Comparison of ENCODE assay signal across 9 mouse cellular contexts in genomic region chr9:45411803-45412202, GRCm38 (mm10). TPM values are rescaled to one million over a fixed set of nuclear protein-coding genes. Genes with fewer than 3 reads are reported as not detected.
DNase-seq lines count a peak whose midpoint lies in the region; ATAC-seq lines count a peak whose summit lies in the region.
"Had no signal": no experiment of that assay in that cellular context is flagged by ENCODE, and none has a peak within 500 bp of the region (broad histone marks: within the 10 kb centered on the region; RNA-seq: fewer than 3 reads in every experiment).

No protein-coding gene starts in this region.

- H3K9ac ChIP-seq in heart, embryonic 15.5 days = no peak overlapping the region

- no peaks in the 10 kb centered on the region for H3K36me3 ChIP-seq in heart, embryonic 15.5 days
- no peaks in the 10 kb centered on the region for H3K36me3 ChIP-seq in midbrain, embryonic 10.5 days

- ATAC-seq in heart, embryonic 15.5 days (replicated peaks; ENCODE audit: insufficient number of reproducible peaks, insufficient read depth, low FRiP score, low read depth) = no peak

- peaks cover 20% of the 10 kb centered on the region for H3K27me3 ChIP-seq in heart, embryonic 15.5 days
- H3K27me3 ChIP-seq in midbrain, embryonic 10.5 days (ENCODE audit: low read depth, poor library complexity, severe bottlenecking) = peaks cover 25% of the 10 kb centered on the region

- H3K4me1 ChIP-seq in heart, embryonic 15.5 days (replicated peaks) = peaks cover 5% of the 10 kb centered on the region
- H3K4me1 ChIP-seq in midbrain, embryonic 10.5 days = peaks cover 18% of the 10 kb centered on the region

- H3K4me2 ChIP-seq in heart, embryonic 15.5 days = peak overlapping the region; percentile 29

- peak; percentile 59 for DNase-seq in thymus, postnatal 0 days (ENCODE audit: low spot score)
- DNase-seq in thymus, adult 18-20 months = no peak
- DNase-seq in cerebellum, postnatal 10 days = peak; percentile 75 to 80
- peak; percentile 44 for DNase-seq in kidney, postnatal 10 days
- peak; percentile 28 for DNase-seq in midbrain, embryonic 10.5 days (ENCODE audit: low spot score)
- no peak for DNase-seq in c-Kit-positive CD71-positive TER-119-positive erythroid progenitor cells, embryonic 14.5 days (ENCODE audit: low spot score)
- DNase-seq in ovary, postnatal 14 days (ENCODE audit: low spot score) = no peak

- H3K4me3 ChIP-seq in heart, embryonic 15.5 days = no peak overlapping the region
- 0 out of 2 replicates have a peak overlapping the region, but pooled peaks have one; percentile 11 for H3K4me3 ChIP-seq in midbrain, embryonic 10.5 days
- H3K4me3 ChIP-seq: erythroblast, embryonic 14.5 days had no signal

- no peaks in the 10 kb centered on the region for H3K9me3 ChIP-seq in heart, embryonic 15.5 days (replicated peaks)
- no peaks in the 10 kb centered on the region for H3K9me3 ChIP-seq in midbrain, embryonic 10.5 days (replicated peaks)

- WGBS in heart, embryonic 15.5 days = 18% methylated on average over 7 of the region's 7 CpGs
- 30% methylated on average over 7 of the region's 7 CpGs for WGBS in midbrain, embryonic 10.5 days

- no peak overlapping the region for H3K27ac ChIP-seq in heart, embryonic 15.5 days
- H3K27ac ChIP-seq in midbrain, embryonic 10.5 days (replicated peaks) = 0 out of 2 replicates have a peak overlapping the region, but pooled peaks have one; percentile 46

RNA-seq across cellular contexts. Expression of gene Fxyd2, which starts 12.3 kb away (rescaled TPM):
- polyA plus RNA-seq in thymus, postnatal 0 days (2015; fragmentation: Nextera tagmentation; extraction: Ambion mirVana) = 103 and 108 TPM in 2 replicates
- 1.5 and 1.9 TPM in 2 replicates for polyA plus RNA-seq in heart, embryonic 15.5 days (2015; fragmentation: Nextera tagmentation; extraction: Ambion mirVana)
- 0.83 and 1.8 TPM in 2 replicates for polyA plus RNA-seq in midbrain, embryonic 10.5 days (2016; fragmentation: Nextera tagmentation; extraction: Ambion mirVana)
- polyA plus RNA-seq: erythroblast, embryonic 14.5 days had no signal

RNA-seq across cellular contexts. Expression of gene Dscaml1, which starts 14.6 kb away (rescaled TPM):
- polyA plus RNA-seq in thymus, postnatal 0 days (2015; fragmentation: Nextera tagmentation; extraction: Ambion mirVana) = 1.8 and 2.1 TPM in 2 replicates
- polyA plus RNA-seq in heart, embryonic 15.5 days (2015; fragmentation: Nextera tagmentation; extraction: Ambion mirVana) = 0.23 and 0.29 TPM in 2 replicates
- polyA plus RNA-seq in midbrain, embryonic 10.5 days (2016; fragmentation: Nextera tagmentation; extraction: Ambion mirVana) = 0.23 and 0.66 TPM in 2 replicates
- polyA plus RNA-seq: erythroblast, embryonic 14.5 days had no signal

RNA-seq across cellular contexts. Expression of gene Fxyd6, which starts 41.8 kb away (rescaled TPM):
- polyA plus RNA-seq in thymus, postnatal 0 days (2015; fragmentation: Nextera tagmentation; extraction: Ambion mirVana) = 3.6 and 4.3 TPM in 2 replicates
- 37.6 and 47.9 TPM in 2 replicates for polyA plus RNA-seq in heart, embryonic 15.5 days (2015; fragmentation: Nextera tagmentation; extraction: Ambion mirVana)
- polyA plus RNA-seq in midbrain, embryonic 10.5 days (2016; fragmentation: Nextera tagmentation; extraction: Ambion mirVana) = 164 and 189 TPM in 2 replicates
- polyA plus RNA-seq: erythroblast, embryonic 14.5 days had no signal

Comparison
In these comparisons a context has a peak if more than half of its experiments do, and no peak if none do; other contexts are left out.
1. DNase-seq: peak in thymus, postnatal 0 days (single experiment), cerebellum, postnatal 10 days (2 of 2), kidney, postnatal 10 days (single experiment) and midbrain, embryonic 10.5 days (single experiment); none in thymus, adult 18-20 months (0 of 2), c-Kit-positive CD71-positive TER-119-positive erythroid progenitor cells, embryonic 14.5 days (single experiment) and ovary, postnatal 14 days (single experiment).
2. RNA of gene Fxyd2, which starts 12.3 kb away (polyA plus RNA-seq): 103 to 108 TPM in thymus, postnatal 0 days; 1.5 to 1.9 TPM in heart, embryonic 15.5 days and 0.83 to 1.8 TPM in midbrain, embryonic 10.5 days; every median in the first group is over 10 times any median in the second.